Mouse (Mus musculus) embryonic fibroblast, embryonic 13.5 days (primary cell): ENCODE measurements around the gene Ptges3. TPM values are rescaled to one million over a fixed set of nuclear protein-coding genes. Genes with fewer than 3 reads are reported as not detected.
"Not testable (repeated sequence)": the region's sequence is repeated elsewhere in the genome, so short reads cannot be mapped to it uniquely, and the experiment has no call there.

Experiments used
- H3K27ac ChIP-seq: 2 replicates; pipeline ENCODE4 v1.5.1; 2012; ENCODE audit warnings: low read length, control low read depth, inconsistent platforms; ENCODE audit not compliant: insufficient read depth
- H3K4me1 ChIP-seq: 2 replicates; pipeline ENCODE4 v1.6.1; 2011; ENCODE audit warnings: low read length; ENCODE audit not compliant: control insufficient read depth, insufficient read depth
- H3K4me3 ChIP-seq: 2 replicates; pipeline ENCODE4 v1.5.1; 2011; ENCODE audit warnings: mild to moderate bottlenecking, control low read depth, low read length; ENCODE audit not compliant: insufficient read depth
- CTCF ChIP-seq: IDR thresholded peaks from 2 replicates; pipeline ENCODE4 v1.5.1; 2011; ENCODE audit warnings: mild to moderate bottlenecking, control low read depth, low read length, moderate library complexity, borderline replicate concordance; ENCODE audit not compliant: insufficient read depth
- POLR2A ChIP-seq: IDR thresholded peaks from 2 replicates; pipeline ENCODE4 v1.6.1; 2011; ENCODE audit warnings: low read depth, mild to moderate bottlenecking, control low read depth, low read length, moderate library complexity
- polyA plus RNA-seq: library from polyadenylated mRNA; stranded (reverse); fragments of >200 nt; gene quantifications from 2 replicates; pipeline ENCODE4 v1.2.4, GENCODE M21; 2011; ENCODE audit warnings: low read depth; ENCODE audit not compliant: missing spikeins, insufficient read length

Gene Ptges3
- polyA plus RNA-seq, 1 experiment = 308 TPM

GRCm38 (mm10) chr10:128039167-128039566 lies 19.6 kb upstream of the Ptges3 start:
- Histone ChIP-seq H3K4me3 (no peak overlapping the region), H3K4me1 (peaks cover 14% of the 10 kb centered on the region), H3K27ac (no peak overlapping the region)
- no peak for TF ChIP-seq CTCF
- TF ChIP-seq POLR2A = no peak

GRCm38 (mm10) chr10:128039858-128040257 lies 18.9 kb upstream of the Ptges3 start:
- H3K4me1 ChIP-seq = peaks cover 14% of the 10 kb centered on the region
- TF ChIP-seq POLR2A (no peak), CTCF (no peak)
- no peak overlapping the region for H3K4me3 ChIP-seq
- no peak overlapping the region for H3K27ac ChIP-seq

DNA sequence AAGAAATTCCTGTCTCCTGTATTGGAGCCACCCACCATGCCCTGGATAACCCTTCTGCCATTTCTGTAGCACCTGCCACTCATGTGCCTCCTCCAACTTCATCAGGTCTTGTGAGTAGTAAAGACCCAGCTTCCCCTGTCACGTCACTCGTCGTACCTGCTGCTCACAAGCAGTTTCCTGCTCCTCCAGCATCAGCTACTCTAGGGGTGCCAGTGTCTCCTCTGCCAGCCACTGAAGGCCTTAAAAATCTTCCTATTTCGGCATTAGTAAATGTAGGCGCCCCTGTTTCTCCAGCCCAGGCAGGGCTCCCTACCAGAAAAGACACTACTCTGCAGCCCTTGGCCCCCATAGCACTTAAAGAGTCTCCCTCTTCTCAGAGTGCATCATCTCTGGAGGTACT lies 18.5 kb upstream of the Ptges3 start:
- peaks cover 14% of the 10 kb centered on the region for H3K4me1 ChIP-seq
- no peak overlapping the region for H3K27ac ChIP-seq
- TF ChIP-seq CTCF (no peak), POLR2A (no peak)

GRCm38 (mm10) chr10:128041636-128042035 lies 17.1 kb upstream of the Ptges3 start:
- no peak for TF ChIP-seq POLR2A
- TF ChIP-seq CTCF = no peak
- Histone ChIP-seq H3K4me1 (peaks cover 14% of the 10 kb centered on the region), H3K4me3 (no peak overlapping the region)

More for the DNA sequence above, 18.5 kb upstream of the Ptges3 start:
- no peak overlapping the region for H3K4me3 ChIP-seq

DNA sequence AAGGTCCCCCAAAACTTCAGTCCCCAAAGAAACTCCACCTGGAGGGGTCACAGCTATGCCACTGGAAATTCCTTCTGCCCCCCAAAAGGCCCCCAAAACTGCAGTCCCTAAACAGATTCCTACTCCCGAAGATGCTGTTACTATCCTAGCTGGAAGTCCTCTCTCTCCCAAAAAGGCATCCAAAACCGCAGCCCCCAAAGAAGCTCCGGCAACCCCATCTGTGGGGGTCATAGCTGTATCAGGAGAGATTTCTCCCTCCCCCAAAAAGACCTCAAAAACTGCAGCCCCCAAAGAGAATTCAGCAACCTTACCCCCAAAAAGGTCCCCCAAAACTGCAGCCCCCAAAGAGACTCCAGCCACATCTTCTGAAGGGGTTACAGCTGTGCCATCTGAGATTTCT lies 16.3 kb upstream of the Ptges3 start:
- TF ChIP-seq POLR2A (no peak), CTCF (no peak)
- Histone ChIP-seq H3K4me3 (no peak overlapping the region), H3K27ac (no peak overlapping the region), H3K4me1 (peaks cover 14% of the 10 kb centered on the region)

More at GRCm38 (mm10) chr10:128041636-128042035, 17.1 kb upstream of the Ptges3 start:
- no peak overlapping the region for H3K27ac ChIP-seq

DNA sequence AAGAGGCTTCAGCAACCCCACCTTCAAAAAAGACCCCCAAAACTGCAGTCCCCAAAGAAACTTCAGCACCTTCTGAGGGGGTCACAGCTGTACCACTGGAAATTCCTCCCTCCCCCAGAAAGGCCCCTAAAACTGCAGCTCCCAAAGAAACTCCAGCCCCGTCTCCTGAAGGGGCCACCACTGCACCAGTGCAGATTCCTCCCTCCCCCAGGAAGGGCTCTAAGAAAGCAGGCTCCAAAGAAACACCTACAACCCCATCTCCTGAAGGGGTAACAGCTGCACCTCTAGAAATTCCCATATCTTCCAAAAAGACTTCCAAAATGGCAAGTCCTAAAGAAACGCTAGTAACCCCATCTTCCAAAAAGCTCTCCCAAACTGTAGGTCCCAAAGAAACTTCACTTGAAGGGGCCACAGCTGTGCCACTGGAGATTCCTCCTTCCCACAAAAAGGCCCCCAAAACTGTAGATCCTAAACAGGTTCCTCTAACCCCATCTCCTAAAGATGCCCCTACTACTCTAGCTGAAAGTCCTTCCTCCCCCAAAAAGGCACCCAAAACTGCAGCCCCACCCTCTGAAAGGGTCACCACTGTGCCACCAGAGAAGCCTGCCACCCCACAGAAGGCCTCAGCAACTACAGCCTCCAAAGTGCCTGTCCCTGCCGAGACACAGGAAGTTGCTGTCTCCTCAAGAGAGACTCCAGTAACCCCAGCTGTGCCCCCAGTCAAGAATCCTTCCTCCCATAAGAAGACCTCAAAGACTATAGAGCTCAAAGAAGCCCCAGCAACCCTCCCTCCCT lies 15.5 kb upstream of the Ptges3 start:
- TF ChIP-seq POLR2A (no peak), CTCF (no peak)
- H3K4me3 ChIP-seq = no peak overlapping the region
- H3K4me1 ChIP-seq = peaks cover 14% of the 10 kb centered on the region
- no peak overlapping the region for H3K27ac ChIP-seq

DNA sequence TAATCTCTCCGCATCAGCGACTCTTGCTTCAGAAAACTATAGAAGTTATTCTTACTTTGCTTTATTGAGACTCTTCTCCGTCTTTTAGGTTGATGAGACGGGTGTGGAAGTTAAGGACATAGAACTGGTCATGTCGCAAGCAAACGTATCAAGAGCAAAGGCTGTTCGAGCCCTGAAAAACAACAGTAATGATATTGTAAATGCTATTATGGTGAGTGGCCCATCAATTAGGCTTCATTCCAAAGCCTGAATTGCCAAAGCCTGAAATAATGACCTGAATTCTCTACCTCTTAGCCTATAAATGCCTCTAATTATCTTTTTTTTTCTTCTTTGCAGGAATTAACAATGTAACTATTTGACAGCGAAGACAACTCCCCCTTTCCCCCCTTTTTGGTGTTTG lies 10.6 kb upstream of the Ptges3 start:
- no peak for TF ChIP-seq POLR2A
- no peak for TF ChIP-seq CTCF
- Histone ChIP-seq H3K4me3 (no peak overlapping the region), H3K27ac (no peak overlapping the region), H3K4me1 (no peaks in the 10 kb centered on the region)

DNA sequence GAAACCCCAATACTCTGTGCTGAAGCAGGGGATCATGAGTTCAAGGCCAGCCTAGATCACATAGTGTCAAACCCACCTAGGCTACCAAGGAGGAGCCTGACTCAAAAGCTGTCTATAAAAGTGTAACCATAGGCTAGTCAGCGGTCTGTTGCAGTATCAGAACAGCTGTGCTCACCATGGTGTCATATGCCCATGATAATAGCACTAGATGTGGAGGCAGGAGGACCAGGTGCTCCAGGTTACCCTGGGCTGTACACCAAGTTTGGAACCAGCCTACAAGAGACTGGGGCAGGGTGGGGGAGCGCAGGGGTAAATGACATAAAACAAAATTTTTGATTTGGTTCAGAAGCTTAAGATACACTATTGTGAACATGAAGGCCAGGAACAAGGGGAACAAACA lies 9.0 kb upstream of the Ptges3 start:
- Histone ChIP-seq H3K4me3 (no peak overlapping the region), H3K27ac (no peak overlapping the region), H3K4me1 (no peaks in the 10 kb centered on the region)
- TF ChIP-seq CTCF = no peak
- no peak for TF ChIP-seq POLR2A

GRCm38 (mm10) chr10:128050355-128050754 lies 8.4 kb upstream of the Ptges3 start:
- no peak overlapping the region for H3K27ac ChIP-seq
- no peak for TF ChIP-seq POLR2A
- no peak for TF ChIP-seq CTCF
- no peak overlapping the region for H3K4me3 ChIP-seq
- no peaks in the 10 kb centered on the region for H3K4me1 ChIP-seq

GRCm38 (mm10) chr10:128051589-128051988 lies 7.2 kb upstream of the Ptges3 start:
- no peak overlapping the region for H3K27ac ChIP-seq
- H3K4me3 ChIP-seq = no peak overlapping the region
- no peak for TF ChIP-seq POLR2A
- TF ChIP-seq CTCF = no peak
- H3K4me1 ChIP-seq = no peaks in the 10 kb centered on the region

GRCm38 (mm10) chr10:128052136-128052535 lies 6.6 kb upstream of the Ptges3 start:
- not testable (repeated sequence) for H3K4me1 ChIP-seq, H3K27ac ChIP-seq, H3K4me3 ChIP-seq
